Mouse (Mus musculus): ENCODE results near the gene Fcer2a. TPM values are rescaled to one million over a fixed set of nuclear protein-coding genes. Genes with fewer than 3 reads are reported as not detected.

Gene Fcer2a
- not detected for total RNA-seq (2021)
- long read RNA-seq, experiment 1, partial matches to known transcripts, result 0 of 2 reads
- long read RNA-seq, experiment 1, other reads (novel, unspliced or antisense), result 2 of 2 reads
- long read RNA-seq, experiment 2, partial matches to known transcripts, result 0 of 3 reads
- long read RNA-seq, experiment 2, other reads (novel, unspliced or antisense), result 3 of 3 reads

- DNase-seq (ENCODE audit: low spot score in 2 of 2), result no peak
- intact Hi-C loops (cut with DNase I), result no loop called here
Observed at GRCm38 (mm10) chr8:3694121-3694520, at the start of gene Fcer2a. Gene Fcer2a, minus strand, starts transcription at chr8:3694175.

- no peak for DNase-seq (ENCODE audit: low spot score in 2 of 2)
- intact Hi-C loops (cut with DNase I), result no loop called here
Observed at GRCm38 (mm10) chr8:3736947-3737346, 43.0 kb upstream of the Fcer2a start.

GRCm38 (mm10) chr8:3735599-3735998, 41.6 kb upstream of the Fcer2a start:
- intact Hi-C loops (cut with DNase I), result no loop called here
- no peak for DNase-seq (ENCODE audit: low spot score in 2 of 2)

GRCm38 (mm10) chr8:3734084-3734483, 40.1 kb upstream of the Fcer2a start:
- no peak for DNase-seq (ENCODE audit: low spot score in 2 of 2)
- intact Hi-C loops (cut with DNase I), result no loop called here

GRCm38 (mm10) chr8:3721041-3721440, 27.1 kb upstream of the Fcer2a start:
- intact Hi-C loops (cut with DNase I), result no loop called here
- no peak for DNase-seq (ENCODE audit: low spot score in 2 of 2)

- no peak for DNase-seq (ENCODE audit: low spot score in 2 of 2)
- intact Hi-C loops (cut with DNase I), result no loop called here
Observed at GRCm38 (mm10) chr8:3720551-3720950, 26.6 kb upstream of the Fcer2a start, which contains the start of gene Clec4g. Gene Clec4g, minus strand, starts transcription at chr8:3720651.

GRCm38 (mm10) chr8:3718559-3718958, 24.6 kb upstream of the Fcer2a start:
- peak; percentile 66 for DNase-seq (ENCODE audit: low spot score in 2 of 2)
- intact Hi-C loops (cut with DNase I), result loop anchor here (5.0 kb wide), 1 partner anchor 239 kb away; no protein-coding TSS in a partner anchor

GRCm38 (mm10) chr8:3717321-3717954, 23.5 kb upstream of the Fcer2a start:
- intact Hi-C loops (cut with DNase I), result loop anchor here (5.0 kb wide), 1 partner anchor 240 kb away; no protein-coding TSS in a partner anchor

GRCm38 (mm10) chr8:3711646-3712045, 17.7 kb upstream of the Fcer2a start:
- intact Hi-C loops (cut with DNase I), result no loop called here

More at GRCm38 (mm10) chr8:3717321-3717954, 23.5 kb upstream of the Fcer2a start:
- DNase-seq (ENCODE audit: low spot score in 2 of 2), result no peak

GRCm38 (mm10) chr8:3710312-3710711, 16.3 kb upstream of the Fcer2a start:
- intact Hi-C loops (cut with DNase I), result no loop called here
- DNase-seq (ENCODE audit: low spot score in 2 of 2), result no peak

More at GRCm38 (mm10) chr8:3711646-3712045, 17.7 kb upstream of the Fcer2a start:
- no peak for DNase-seq (ENCODE audit: low spot score in 2 of 2)

- intact Hi-C loops (cut with DNase I), result no loop called here
- DNase-seq (ENCODE audit: low spot score in 2 of 2), result no peak
Observed at GRCm38 (mm10) chr8:3707611-3708010, 13.6 kb upstream of the Fcer2a start.

- intact Hi-C loops (cut with DNase I), result no loop called here
- DNase-seq (ENCODE audit: low spot score in 2 of 2), result peak in 1 of 2 experiments; percentile 24
Observed at GRCm38 (mm10) chr8:3705711-3706110, 11.7 kb upstream of the Fcer2a start.

- no peak for DNase-seq (ENCODE audit: low spot score in 2 of 2)
- intact Hi-C loops (cut with DNase I), result no loop called here
Observed at GRCm38 (mm10) chr8:3701491-3701890, 7.5 kb upstream of the Fcer2a start.

GRCm38 (mm10) chr8:3690774-3691173, 3.2 kb downstream of the Fcer2a start:
- intact Hi-C loops (cut with DNase I), result no loop called here

GRCm38 (mm10) chr8:3687537-3687936, 6.4 kb downstream of the Fcer2a start:
- intact Hi-C loops (cut with DNase I), result no loop called here
- DNase-seq (ENCODE audit: low spot score in 2 of 2), result no peak

More at GRCm38 (mm10) chr8:3690774-3691173, 3.2 kb downstream of the Fcer2a start:
- no peak for DNase-seq (ENCODE audit: low spot score in 2 of 2)

- DNase-seq (ENCODE audit: low spot score in 2 of 2), result no peak
- intact Hi-C loops (cut with DNase I), result no loop called here
Observed at GRCm38 (mm10) chr8:3685422-3685821, 8.6 kb downstream of the Fcer2a start.

GRCm38 (mm10) chr8:3684530-3684929, 9.4 kb downstream of the Fcer2a start:
- DNase-seq (ENCODE audit: low spot score in 2 of 2), result no peak
- intact Hi-C loops (cut with DNase I), result no loop called here

- intact Hi-C loops (cut with DNase I), result no loop called here
- no peak for DNase-seq (ENCODE audit: low spot score in 2 of 2)
Observed at GRCm38 (mm10) chr8:3683408-3684176, 10.4 kb downstream of the Fcer2a start.

GRCm38 (mm10) chr8:3682435-3682834, 11.5 kb downstream of the Fcer2a start:
- no peak for DNase-seq (ENCODE audit: low spot score in 2 of 2)
- intact Hi-C loops (cut with DNase I), result no loop called here

GRCm38 (mm10) chr8:3679656-3680055, 14.3 kb downstream of the Fcer2a start:
- DNase-seq (ENCODE audit: low spot score in 2 of 2), result no peak
- intact Hi-C loops (cut with DNase I), result no loop called here

All from left cerebral cortex, postnatal 14 days (tissue).